Mouse (Mus musculus): ENCODE results near the gene Unc79. TPM values are rescaled to one million over a fixed set of nuclear protein-coding genes. Genes with fewer than 3 reads are reported as not detected.

Gene Unc79
- 0.43 and 0.48 TPM in 2 replicates for polyA plus RNA-seq (2015; fragmentation: Nextera tagmentation; extraction: Ambion mirVana)

DNA sequence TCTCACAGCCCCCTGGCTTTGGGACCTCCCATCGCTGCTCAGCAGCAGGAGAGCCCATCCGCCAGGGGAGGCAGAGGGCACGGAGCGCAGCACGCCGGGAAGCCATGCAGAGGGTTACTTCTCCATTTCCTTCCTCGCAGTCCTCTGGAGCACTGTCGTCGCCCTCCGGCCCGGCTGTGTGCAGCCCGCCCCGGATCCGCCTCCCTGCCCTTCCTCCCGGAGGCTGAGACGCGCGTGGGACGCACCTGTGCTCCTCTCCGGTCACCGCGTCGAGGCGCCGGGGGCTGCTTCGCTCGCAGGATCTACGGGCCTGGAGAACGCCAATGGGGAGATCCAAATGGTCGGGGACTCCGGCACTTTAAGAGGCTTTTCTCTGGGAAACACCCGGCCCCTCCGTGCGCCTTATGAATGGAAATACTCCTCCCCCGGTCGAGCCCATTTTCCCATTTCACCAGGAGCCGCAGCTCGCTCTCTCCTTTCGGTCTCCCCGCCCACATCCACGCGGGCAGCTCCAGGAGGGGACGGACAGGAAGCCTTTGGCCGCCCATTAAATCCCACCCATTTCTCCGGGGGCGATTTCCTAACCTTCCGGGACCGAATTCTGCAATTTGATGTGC lies at the start of gene Unc79:
TSS of gene Unc79 (plus strand) at position 82 of the 617 bp plus-strand sequence.
- Histone ChIP-seq H3K4me2 (peak within 1 kb of the TSS; percentile 95), H3K36me3 (no peaks in the 10 kb centered on the region), H3K4me3 (replicated peaks) (peak within 1 kb of the TSS; percentile 51), H3K9ac (no peak within 1 kb of the TSS), H3K9me3 (no peaks in the 10 kb centered on the region), H3K27ac (no peak within 1 kb of the TSS; the same call in 1 of the 2 replicates), H3K27me3 (replicated peaks) (0 out of 2 replicates have a peak, but pooled peaks cover 5% of the 10 kb centered on the region), H3K4me1 (peaks cover 10% of the 10 kb centered on the region)
- WGBS = under 1% methylated on average over 48 of the region's 48 CpGs
- ATAC-seq (ENCODE audit: insufficient read depth, low FRiP score, low read depth) = peak; percentile 69

DNA sequence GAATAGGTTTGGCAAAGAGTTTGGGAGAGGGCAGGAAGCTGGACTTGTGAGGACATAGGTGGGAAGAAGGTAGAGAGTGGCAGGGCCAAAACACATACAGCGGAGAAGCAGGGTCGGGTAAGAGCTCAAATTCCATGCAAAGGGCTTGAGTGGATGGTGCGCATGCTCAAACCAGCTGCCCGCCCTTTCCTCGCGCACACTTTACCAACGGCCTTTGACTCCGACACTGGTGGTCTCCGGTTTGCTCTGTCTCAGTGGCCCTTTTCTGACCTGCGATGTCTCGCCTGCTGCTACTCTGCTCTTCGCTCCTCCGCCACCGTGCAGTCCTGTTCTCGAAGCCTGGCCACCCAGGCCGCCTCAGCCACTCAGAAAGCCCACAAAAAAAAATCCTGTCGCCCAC lies 49.6 kb upstream of the Unc79 start, which contains the start of gene Cox8c:
TSS of gene Cox8c (plus strand) at position 226 of the 400 bp plus-strand sequence.
- Histone ChIP-seq H3K4me1 (no peaks in the 10 kb centered on the region), H3K27ac (no peak within 1 kb of the TSS), H3K9me3 (no peaks in the 10 kb centered on the region), H3K4me3 (replicated peaks) (no peak within 1 kb of the TSS), H3K36me3 (no peaks in the 10 kb centered on the region), H3K27me3 (replicated peaks) (no peaks in the 10 kb centered on the region), H3K9ac (no peak within 1 kb of the TSS), H3K4me2 (no peak within 1 kb of the TSS)
- no peak for ATAC-seq (ENCODE audit: insufficient read depth, low FRiP score, low read depth)
- WGBS = 92% methylated on average over 17 of the region's 17 CpGs

DNA sequence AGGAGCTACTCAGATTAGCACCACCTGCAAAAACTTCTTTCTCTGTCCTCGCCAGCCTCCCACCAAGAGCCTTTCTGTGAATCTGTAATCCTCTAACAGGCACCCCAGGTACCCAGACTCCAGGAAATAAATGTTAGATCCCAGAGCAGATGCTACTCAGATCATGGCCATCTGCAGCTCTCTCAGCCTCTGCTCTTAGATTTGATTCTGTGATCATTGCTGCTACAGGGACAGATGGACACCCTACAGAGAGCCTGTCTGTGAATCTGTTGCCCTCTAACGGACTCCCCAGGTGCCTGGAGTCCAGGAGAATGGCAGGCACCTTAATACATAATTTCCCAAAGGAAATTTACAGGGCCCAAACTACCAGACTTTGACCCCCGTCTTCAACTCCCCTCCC lies 40.5 kb upstream of the Unc79 start:
- H3K27ac ChIP-seq = no peak overlapping the region
- no peak overlapping the region for H3K4me3 ChIP-seq (replicated peaks)
- ATAC-seq (ENCODE audit: insufficient read depth, low FRiP score, low read depth) = no peak
- no peaks in the 10 kb centered on the region for H3K9me3 ChIP-seq
- no peak overlapping the region for H3K4me2 ChIP-seq
- no peaks in the 10 kb centered on the region for H3K27me3 ChIP-seq (replicated peaks)
- H3K36me3 ChIP-seq = no peaks in the 10 kb centered on the region
- no peaks in the 10 kb centered on the region for H3K4me1 ChIP-seq
- 50% methylated on average over 3 of the region's 3 CpGs for WGBS
- H3K9ac ChIP-seq = no peak overlapping the region

DNA sequence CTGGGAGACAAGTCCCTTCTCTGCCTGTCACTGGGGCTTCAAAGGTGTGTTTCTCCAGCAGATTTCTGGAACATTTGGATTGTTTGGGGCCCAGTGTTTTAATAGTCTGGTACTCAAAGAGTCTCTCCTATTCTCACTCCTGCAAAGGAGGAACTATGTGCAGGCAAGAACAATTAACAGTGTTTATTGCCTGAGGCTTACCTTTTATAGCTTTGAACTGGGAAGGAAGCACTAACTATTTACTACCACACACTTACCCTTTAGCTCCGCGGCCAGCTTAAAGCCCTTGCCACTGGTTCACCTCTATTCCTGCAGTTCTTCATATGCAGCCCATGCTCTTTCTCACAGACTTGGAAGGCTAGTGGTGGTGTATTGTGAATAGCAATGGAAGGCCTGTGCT lies 32.6 kb upstream of the Unc79 start:
- Histone ChIP-seq H3K27me3 (replicated peaks) (no peaks in the 10 kb centered on the region), H3K4me3 (replicated peaks) (no peak overlapping the region), H3K4me1 (no peaks in the 10 kb centered on the region), H3K9me3 (no peaks in the 10 kb centered on the region), H3K36me3 (no peaks in the 10 kb centered on the region), H3K27ac (no peak overlapping the region), H3K9ac (no peak overlapping the region), H3K4me2 (no peak overlapping the region)
- no peak for ATAC-seq (ENCODE audit: insufficient read depth, low FRiP score, low read depth)
- 75% methylated on average over 2 of the region's 2 CpGs for WGBS

DNA sequence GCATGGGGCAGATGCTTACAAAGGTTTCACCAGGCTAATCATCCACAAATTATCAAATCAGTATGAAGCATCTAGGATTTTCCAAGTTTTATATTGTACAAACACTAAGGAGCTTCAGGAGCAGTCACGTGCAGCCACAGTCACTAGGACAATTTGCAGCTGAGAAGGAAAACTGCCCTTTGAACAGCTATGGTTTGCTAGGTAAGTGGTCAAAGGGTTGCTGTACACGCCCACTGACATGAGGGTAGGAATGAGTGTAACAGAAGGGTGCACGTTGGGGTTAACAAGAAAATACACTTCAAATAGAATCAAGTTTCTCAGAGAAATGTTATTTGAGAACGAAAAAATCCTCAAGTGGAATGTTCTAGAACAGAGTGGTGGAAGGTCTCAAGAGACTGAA lies 18.9 kb upstream of the Unc79 start:
- Histone ChIP-seq H3K27ac (no peak overlapping the region), H3K9ac (no peak overlapping the region), H3K4me2 (no peak overlapping the region), H3K9me3 (no peaks in the 10 kb centered on the region), H3K4me3 (replicated peaks) (no peak overlapping the region), H3K36me3 (no peaks in the 10 kb centered on the region), H3K27me3 (replicated peaks) (no peaks in the 10 kb centered on the region), H3K4me1 (no peaks in the 10 kb centered on the region)
- ATAC-seq (ENCODE audit: insufficient read depth, low FRiP score, low read depth) = no peak
- WGBS = 70% methylated on average over 4 of the region's 4 CpGs

DNA sequence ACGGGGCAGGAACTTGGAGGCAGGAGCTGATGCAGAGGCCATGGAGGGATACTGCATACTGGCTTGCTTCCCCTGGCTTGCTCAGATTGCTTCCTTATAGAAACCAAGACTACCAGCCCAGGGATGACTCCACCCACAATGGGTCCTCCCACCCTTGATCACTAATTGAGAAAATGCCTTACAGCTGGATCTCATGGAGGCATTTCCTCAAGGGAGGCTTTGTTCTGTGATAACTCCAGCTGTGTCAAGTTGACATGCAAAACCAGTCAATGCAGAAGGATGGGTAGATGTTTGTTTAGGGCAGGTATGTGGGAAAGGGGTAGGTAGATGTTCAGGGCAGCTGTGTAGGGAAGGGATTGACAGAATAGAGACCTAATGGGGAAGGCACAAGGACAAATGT lies 18.3 kb upstream of the Unc79 start:
- H3K27ac ChIP-seq = no peak overlapping the region
- no peaks in the 10 kb centered on the region for H3K27me3 ChIP-seq (replicated peaks)
- H3K4me3 ChIP-seq (replicated peaks) = no peak overlapping the region
- no peak overlapping the region for H3K4me2 ChIP-seq
- no peaks in the 10 kb centered on the region for H3K9me3 ChIP-seq
- H3K4me1 ChIP-seq = no peaks in the 10 kb centered on the region
- no peak overlapping the region for H3K9ac ChIP-seq
- no peaks in the 10 kb centered on the region for H3K36me3 ChIP-seq
- no peak for ATAC-seq (ENCODE audit: insufficient read depth, low FRiP score, low read depth)
- 54% methylated on average over 1 of the region's 1 CpGs for WGBS

DNA sequence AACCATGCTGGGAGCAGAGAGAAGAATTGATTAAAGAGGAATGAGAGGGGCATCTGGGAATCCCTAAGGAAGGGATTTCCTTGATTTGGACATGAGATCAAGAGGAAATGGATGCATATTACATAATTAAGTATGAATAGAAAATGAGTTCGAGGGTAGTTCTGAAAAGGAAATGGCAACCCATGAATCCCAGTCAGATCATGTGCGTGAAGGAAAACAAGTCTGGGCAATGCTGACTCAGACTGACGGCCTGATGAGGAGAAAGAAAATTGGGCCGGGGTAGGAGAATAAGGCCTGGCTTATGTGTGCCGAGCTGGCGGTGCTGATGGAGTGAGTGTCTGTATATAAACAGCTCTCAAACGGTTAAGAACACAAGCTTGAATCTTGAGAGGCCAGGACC lies 17.9 kb upstream of the Unc79 start:
- H3K4me3 ChIP-seq (replicated peaks) = no peak overlapping the region
- no peak overlapping the region for H3K4me2 ChIP-seq
- no peaks in the 10 kb centered on the region for H3K9me3 ChIP-seq
- 77% methylated on average over 7 of the region's 7 CpGs for WGBS
- no peak overlapping the region for H3K27ac ChIP-seq
- no peaks in the 10 kb centered on the region for H3K27me3 ChIP-seq (replicated peaks)
- H3K9ac ChIP-seq = no peak overlapping the region
- no peaks in the 10 kb centered on the region for H3K4me1 ChIP-seq
- ATAC-seq (ENCODE audit: insufficient read depth, low FRiP score, low read depth) = no peak
- H3K36me3 ChIP-seq = no peaks in the 10 kb centered on the region

DNA sequence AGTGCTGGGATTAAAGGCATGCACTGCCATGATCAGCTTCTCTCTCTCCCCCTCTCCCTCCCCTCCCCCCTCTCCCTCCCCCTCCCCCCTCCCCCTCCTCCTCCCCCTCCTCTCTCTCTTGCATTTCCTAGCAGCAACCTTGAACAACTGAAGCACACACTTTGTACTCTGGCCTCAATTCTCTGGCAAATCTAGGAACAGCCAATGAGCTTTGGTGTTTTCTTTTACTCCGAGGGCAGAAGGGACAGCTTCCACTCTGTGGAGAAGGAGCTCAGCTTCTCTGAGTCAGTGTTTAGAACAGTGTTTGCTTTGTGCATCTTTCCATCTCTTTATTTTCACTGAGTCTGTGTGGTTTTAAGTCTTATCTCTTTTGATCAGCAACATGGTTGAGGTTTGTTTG lies 12.8 kb upstream of the Unc79 start:
- Histone ChIP-seq H3K27me3 (replicated peaks) (no peaks in the 10 kb centered on the region), H3K9me3 (no peaks in the 10 kb centered on the region), H3K4me2 (no peak overlapping the region), H3K36me3 (no peaks in the 10 kb centered on the region), H3K4me3 (replicated peaks) (no peak overlapping the region), H3K4me1 (no peaks in the 10 kb centered on the region), H3K27ac (no peak overlapping the region), H3K9ac (no peak overlapping the region)
- WGBS = 26% methylated on average over 1 of the region's 1 CpGs
- no peak for ATAC-seq (ENCODE audit: insufficient read depth, low FRiP score, low read depth)

DNA sequence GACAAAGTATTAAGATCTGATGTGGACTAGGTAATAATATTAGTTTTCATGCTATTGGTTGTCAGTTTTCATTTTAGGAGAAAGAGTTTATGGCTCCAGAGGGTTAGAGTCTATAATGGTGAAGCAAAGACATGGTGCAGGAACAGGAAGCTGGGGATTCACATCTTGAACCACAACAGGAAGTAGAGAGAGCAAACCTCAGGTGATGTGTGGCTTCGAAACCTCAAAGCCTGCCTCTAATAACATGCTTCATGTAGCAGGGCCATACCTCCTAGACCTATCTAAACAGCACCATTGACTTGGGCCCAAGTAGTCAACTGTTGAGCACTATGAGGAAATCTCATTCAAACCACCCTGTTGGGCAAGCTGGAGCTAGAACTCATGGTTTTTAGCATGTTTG lies 3.1 kb upstream of the Unc79 start:
- Histone ChIP-seq H3K36me3 (no peaks in the 10 kb centered on the region), H3K9ac (no peak overlapping the region), H3K4me3 (replicated peaks) (no peak overlapping the region), H3K4me2 (no peak overlapping the region), H3K27me3 (replicated peaks) (0 out of 2 replicates have a peak, but pooled peaks cover 5% of the 10 kb centered on the region), H3K9me3 (no peaks in the 10 kb centered on the region), H3K27ac (no peak overlapping the region), H3K4me1 (peaks cover 10% of the 10 kb centered on the region)
- ATAC-seq (ENCODE audit: insufficient read depth, low FRiP score, low read depth) = no peak
- WGBS = 84% methylated on average over 1 of the region's 1 CpGs

DNA sequence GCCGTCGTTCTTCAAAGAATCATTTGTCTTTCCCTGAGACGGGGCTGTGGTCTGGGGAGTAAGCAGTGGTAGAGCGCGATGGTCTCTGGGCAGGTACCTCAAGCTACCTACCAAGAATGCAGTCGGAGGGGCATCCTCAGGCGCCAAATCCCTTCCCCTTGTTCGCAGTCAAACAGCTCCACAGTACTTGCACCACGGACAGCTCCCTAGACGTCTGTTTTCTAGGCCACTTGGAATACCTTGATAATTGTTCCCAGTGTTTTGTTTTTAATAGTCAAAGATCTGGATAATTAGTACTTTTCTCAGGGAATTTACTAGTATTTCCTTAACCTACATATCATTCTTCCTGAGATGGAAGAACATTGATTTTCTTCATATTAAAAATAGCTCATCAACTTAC lies 833 bp upstream of the Unc79 start:
- Histone ChIP-seq H3K27me3 (replicated peaks) (0 out of 2 replicates have a peak, but pooled peaks cover 5% of the 10 kb centered on the region), H3K9ac (no peak overlapping the region), H3K27ac (no peak overlapping the region), H3K36me3 (no peaks in the 10 kb centered on the region), H3K4me1 (peaks cover 10% of the 10 kb centered on the region), H3K4me2 (no peak overlapping the region), H3K4me3 (replicated peaks) (no peak overlapping the region), H3K9me3 (no peaks in the 10 kb centered on the region)
- 20% methylated on average over 10 of the region's 10 CpGs for WGBS
- no peak for ATAC-seq (ENCODE audit: insufficient read depth, low FRiP score, low read depth)

DNA sequence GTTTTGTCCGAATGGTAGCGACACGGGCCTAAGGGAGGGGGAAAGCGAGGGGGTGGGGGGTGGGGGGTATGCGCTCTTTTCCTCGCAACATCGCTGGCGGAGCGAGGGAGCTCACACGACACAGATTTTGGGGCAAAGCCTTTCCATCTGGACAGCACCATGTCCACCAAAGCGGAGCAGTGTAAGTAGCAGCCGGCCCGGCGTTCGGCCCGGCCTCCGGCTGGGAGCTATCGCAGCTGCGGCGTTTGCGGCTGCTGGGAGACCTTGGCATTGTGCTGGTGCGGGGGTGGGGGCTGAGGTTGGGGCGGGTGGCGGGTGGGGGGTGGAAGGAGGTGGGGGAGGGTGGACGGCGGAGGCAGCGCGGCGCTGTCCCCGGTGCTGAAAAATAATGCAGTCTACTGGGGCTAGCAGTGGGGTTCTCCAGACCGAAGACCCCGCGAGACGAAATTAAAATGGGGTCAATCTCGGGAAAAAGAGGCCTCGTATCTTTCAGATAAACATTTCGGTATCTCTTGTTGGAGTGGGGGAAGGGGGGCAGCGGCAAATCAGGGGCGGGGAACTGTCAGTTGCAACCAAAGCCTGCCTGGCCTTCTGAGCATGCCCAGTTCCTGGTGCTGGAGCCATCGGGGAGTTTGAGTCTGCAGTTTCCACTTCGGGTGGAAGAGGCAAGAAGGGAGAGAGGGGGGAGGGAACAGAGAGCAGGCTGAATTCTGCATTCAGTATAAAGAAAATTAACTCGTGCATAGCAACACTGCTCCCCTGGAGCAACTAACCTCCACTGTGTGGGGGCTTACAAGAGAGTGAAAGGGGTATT lies 943 bp downstream of the Unc79 start:
- Histone ChIP-seq H3K27me3 (replicated peaks) (0 out of 2 replicates have a peak, but pooled peaks cover 5% of the 10 kb centered on the region), H3K9me3 (no peaks in the 10 kb centered on the region), H3K4me1 (peaks cover 10% of the 10 kb centered on the region), H3K4me3 (replicated peaks) (peak overlapping the region; percentile 51), H3K27ac (no peak overlapping the region), H3K36me3 (no peaks in the 10 kb centered on the region), H3K9ac (no peak overlapping the region), H3K4me2 (peak overlapping the region; percentile 95)
- under 1% methylated on average over 42 of the region's 42 CpGs for WGBS
- ATAC-seq (ENCODE audit: insufficient read depth, low FRiP score, low read depth) = peak; percentile 62

DNA sequence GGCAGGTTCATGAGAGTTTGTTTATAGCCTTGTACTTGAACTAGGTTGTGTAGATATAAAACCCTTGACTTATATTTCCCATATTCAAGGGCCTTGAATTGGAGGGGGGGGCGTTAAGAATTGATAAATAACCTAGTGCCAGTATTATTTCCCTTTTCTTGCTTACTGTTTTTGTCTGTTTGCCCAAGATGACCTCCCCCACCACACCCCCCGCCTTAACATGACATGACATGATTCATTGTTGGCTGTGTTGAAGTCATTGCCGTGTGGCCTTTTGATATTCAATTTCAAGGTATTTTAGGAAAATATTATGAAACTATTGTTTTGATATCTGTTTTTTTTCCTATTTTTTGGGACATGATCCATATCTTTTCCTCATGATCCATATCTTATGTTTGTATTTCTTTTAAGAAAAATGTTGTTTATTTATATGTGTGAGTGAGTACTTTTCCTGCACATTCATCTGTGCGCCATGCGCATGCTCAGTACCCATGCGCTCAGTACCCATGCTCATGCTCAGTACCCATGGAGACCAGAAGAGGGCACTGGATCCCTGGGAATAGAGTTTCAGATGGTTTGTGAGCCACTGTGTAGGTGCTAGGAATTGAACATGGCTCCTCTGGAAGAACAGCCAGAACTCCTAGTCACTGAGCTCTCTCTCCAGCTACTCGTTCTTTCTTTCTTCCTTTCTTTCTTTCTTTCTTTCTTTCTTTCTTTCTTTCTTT lies 11.6 kb downstream of the Unc79 start:
- Histone ChIP-seq H3K9ac (no peak overlapping the region), H3K4me3 (replicated peaks) (no peak overlapping the region), H3K27me3 (replicated peaks) (no peaks in the 10 kb centered on the region), H3K4me1 (no peaks in the 10 kb centered on the region), H3K9me3 (no peaks in the 10 kb centered on the region), H3K4me2 (no peak overlapping the region), H3K36me3 (no peaks in the 10 kb centered on the region), H3K27ac (no peak overlapping the region)
- no peak for ATAC-seq (ENCODE audit: insufficient read depth, low FRiP score, low read depth)
- WGBS = 86% methylated on average over 7 of the region's 7 CpGs
